ENCODE assay signal across 10 mouse cellular contexts in genomic region chr3:30226928-30227370, GRCm38 (mm10).
DNase-seq lines count a peak whose midpoint lies in the region; ATAC-seq lines count a peak whose summit lies in the region.
"Had no signal": no experiment of that assay in that cellular context is flagged by ENCODE, and none has a peak within 500 bp of the region (broad histone marks: within the 10 kb centered on the region; RNA-seq: fewer than 3 reads in every experiment).

No protein-coding gene starts in this region.

- no peaks in the 10 kb centered on the region for H3K9me3 ChIP-seq in neural tube, embryonic 11.5 days (ENCODE audit: control insufficient read depth, low read length)
- no peaks in the 10 kb centered on the region for H3K9me3 ChIP-seq in hindbrain, embryonic 12.5 days (replicated peaks)
- H3K9me3 ChIP-seq in limb, embryonic 13.5 days, result no peaks in the 10 kb centered on the region
- H3K9me3 ChIP-seq: embryonic facial prominence, embryonic 15.5 days had no signal

- no peaks in the 10 kb centered on the region for H3K36me3 ChIP-seq in neural tube, embryonic 11.5 days (ENCODE audit: control insufficient read depth, insufficient read depth, low read length)
- no peaks in the 10 kb centered on the region for H3K36me3 ChIP-seq in hindbrain, embryonic 12.5 days
- no peaks in the 10 kb centered on the region for H3K36me3 ChIP-seq in limb, embryonic 13.5 days
- H3K36me3 ChIP-seq: embryonic facial prominence, embryonic 15.5 days; G1E had no signal

- peak; percentile 65 for DNase-seq in neural tube, embryonic 11.5 days (ENCODE audit: low spot score)
- DNase-seq in neural tube, embryonic 10.5 days (ENCODE audit: extremely low spot score, low spot score), result no peak
- DNase-seq in retina, postnatal 1 day, result peak; percentile 79
- DNase-seq in ovary, postnatal 36 days (ENCODE audit: low spot score), result no peak
- no peak for DNase-seq in spleen, adult 12 weeks (ENCODE audit: low spot score)
- no peak for DNase-seq in right cerebral cortex, adult 18-20 months

- H3K27ac ChIP-seq in neural tube, embryonic 11.5 days (ENCODE audit: low read depth, low read length), result no peak overlapping the region
- peak overlapping the region; percentile 57 for H3K27ac ChIP-seq in hindbrain, embryonic 12.5 days
- H3K27ac ChIP-seq in limb, embryonic 13.5 days, result peak overlapping the region; percentile 76
- H3K27ac ChIP-seq: embryonic facial prominence, embryonic 15.5 days had no signal

- peak; percentile 86 for ATAC-seq in neural tube, embryonic 11.5 days (ENCODE audit: insufficient read depth, low FRiP score, low TSS enrichment)
- peak; percentile 96 for ATAC-seq in hindbrain, embryonic 12.5 days (ENCODE audit: low FRiP score)
- peak; percentile 53 for ATAC-seq in limb, embryonic 13.5 days (ENCODE audit: low FRiP score, low read depth)

- WGBS in neural tube, embryonic 11.5 days, result 43% methylated on average over 13 of the region's 13 CpGs
- 16% methylated on average over 12 of the region's 13 CpGs for WGBS in hindbrain, embryonic 12.5 days
- 33% methylated on average over 13 of the region's 13 CpGs for WGBS in limb, embryonic 13.5 days

- H3K9ac ChIP-seq in neural tube, embryonic 11.5 days (ENCODE audit: low read length), result no peak overlapping the region
- no peak overlapping the region for H3K9ac ChIP-seq in hindbrain, embryonic 12.5 days
- H3K9ac ChIP-seq in limb, embryonic 13.5 days, result no peak overlapping the region
- H3K9ac ChIP-seq: embryonic facial prominence, embryonic 15.5 days had no signal

- H3K4me1 ChIP-seq in neural tube, embryonic 11.5 days (ENCODE audit: control insufficient read depth, insufficient read depth, low read length), result peaks cover 7% of the 10 kb centered on the region
- H3K4me1 ChIP-seq in hindbrain, embryonic 12.5 days, result peaks cover 25% of the 10 kb centered on the region
- H3K4me1 ChIP-seq in limb, embryonic 13.5 days, result peaks cover 58% of the 10 kb centered on the region

- no peaks in the 10 kb centered on the region for H3K27me3 ChIP-seq in neural tube, embryonic 11.5 days (ENCODE audit: control insufficient read depth, insufficient read depth, low read length)
- H3K27me3 ChIP-seq in hindbrain, embryonic 12.5 days, result peaks cover 13% of the 10 kb centered on the region
- H3K27me3 ChIP-seq in limb, embryonic 13.5 days, result no peaks in the 10 kb centered on the region
- H3K27me3 ChIP-seq: embryonic facial prominence, embryonic 15.5 days had no signal

- H3K4me3 ChIP-seq in neural tube, embryonic 11.5 days (ENCODE audit: low read depth, low read length), result no peak overlapping the region
- H3K4me3 ChIP-seq in hindbrain, embryonic 12.5 days, result no peak overlapping the region
- no peak overlapping the region for H3K4me3 ChIP-seq in limb, embryonic 13.5 days
- H3K4me3 ChIP-seq: embryonic facial prominence, embryonic 15.5 days had no signal

- H3K4me2 ChIP-seq in neural tube, embryonic 11.5 days (ENCODE audit: low read depth), result no peak overlapping the region
- no peak overlapping the region; the same call in 1 of the 2 replicates for H3K4me2 ChIP-seq in hindbrain, embryonic 12.5 days (replicated peaks)
- peak overlapping the region; percentile 51 for H3K4me2 ChIP-seq in limb, embryonic 13.5 days (replicated peaks)
- H3K4me2 ChIP-seq: embryonic facial prominence, embryonic 15.5 days had no signal

Comparison
In these comparisons a context has a peak if more than half of its experiments do, and no peak if none do; other contexts are left out.
1. DNase-seq: peak in neural tube, embryonic 11.5 days (single experiment) and retina, postnatal 1 day (single experiment); none in neural tube, embryonic 10.5 days (single experiment), ovary, postnatal 36 days (single experiment), spleen, adult 12 weeks (single experiment) and right cerebral cortex, adult 18-20 months (single experiment).
2. Peak in every context shown above with its lines, with median percentiles within 50 percentile points of each other: ATAC-seq.